Mouse (Mus musculus) liver, postnatal 0 days (tissue): ENCODE results near the gene Akr1c13.

Experiments used
- CTCF ChIP-seq: sonication (generic); IDR thresholded peaks from 2 replicates; pipeline ENCODE4 v1.5.1; 2016; ENCODE audit warnings: antibody characterized with exemption, low read depth
- EP300 ChIP-seq: IDR thresholded peaks from 2 replicates; pipeline ENCODE4 v1.6.1; 2016; ENCODE audit warnings: antibody characterized with exemption, low read depth, mild to moderate bottlenecking

DNA sequence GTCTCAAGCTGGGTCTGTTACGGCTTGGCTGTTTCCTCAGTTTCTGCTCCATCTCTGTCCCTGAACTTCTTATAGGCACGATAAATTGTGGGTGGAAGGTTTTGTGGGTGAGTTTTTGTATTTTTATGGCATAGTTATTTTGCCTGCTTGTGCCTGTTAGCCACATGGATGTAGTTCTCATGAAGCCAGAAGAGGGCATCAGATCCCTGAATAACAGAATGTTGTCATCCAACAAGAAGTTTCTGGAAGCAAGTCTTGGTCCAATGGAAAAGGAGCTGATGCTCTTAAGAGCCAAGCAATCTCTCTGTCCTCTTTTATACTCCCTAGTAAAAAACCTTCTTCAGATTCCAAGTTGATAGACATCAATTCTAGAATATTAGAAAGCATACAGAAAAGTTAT lies 2.8 kb upstream of the Akr1c13 start:
- TF ChIP-seq CTCF, result peak; percentile 54
- no peak for TF ChIP-seq EP300
